Mouse (Mus musculus) spleen, postnatal 36 days (tissue): Measurements from ENCODE around the gene Rab30.
"Not testable (repeated sequence)": the region's sequence is repeated elsewhere in the genome, so short reads cannot be mapped to it uniquely, and the experiment has no call there.

Source experiments
- DNase-seq, 2 experiments: peaks; one replicate each; pipeline ENCODE4 v3.0.0; 2022; ENCODE audit warnings: low spot score in 2 of 2, mixed read lengths in 1 of 2

Gene Rab30

GRCm38 (mm10) chr7:92741152-92741860 lies at the start of gene Rab30:
TSS of gene Rab30 (plus strand) at chr7:92741603.
- DNase-seq: peak; percentile 96

GRCm38 (mm10) chr7:92696395-92696794 lies 45.0 kb upstream of the Rab30 start:
- no peak for DNase-seq

- no peak for DNase-seq
Observed at GRCm38 (mm10) chr7:92698770-92699169, 42.6 kb upstream of the Rab30 start.

GRCm38 (mm10) chr7:92703661-92704060 lies 37.7 kb upstream of the Rab30 start:
- DNase-seq: no peak

GRCm38 (mm10) chr7:92705534-92705933 lies 35.9 kb upstream of the Rab30 start:
- no peak for DNase-seq

- no peak for DNase-seq
Observed at GRCm38 (mm10) chr7:92706711-92707110, 34.7 kb upstream of the Rab30 start.

GRCm38 (mm10) chr7:92709573-92709972 lies 31.8 kb upstream of the Rab30 start:
- DNase-seq: no peak

GRCm38 (mm10) chr7:92711593-92711992 lies 29.8 kb upstream of the Rab30 start:
- no peak for DNase-seq

- DNase-seq: no peak
Observed at GRCm38 (mm10) chr7:92715055-92715454, 26.3 kb upstream of the Rab30 start.

- DNase-seq: no peak
Observed at GRCm38 (mm10) chr7:92720156-92720905, 21.1 kb upstream of the Rab30 start.

GRCm38 (mm10) chr7:92723750-92724149 lies 17.7 kb upstream of the Rab30 start:
- no peak for DNase-seq

GRCm38 (mm10) chr7:92724261-92724660 lies 17.1 kb upstream of the Rab30 start:
- no peak for DNase-seq

- not testable (repeated sequence) for DNase-seq
Observed at GRCm38 (mm10) chr7:92729583-92729982, 11.8 kb upstream of the Rab30 start.

GRCm38 (mm10) chr7:92730465-92730864 lies 10.9 kb upstream of the Rab30 start:
- no peak for DNase-seq

GRCm38 (mm10) chr7:92730959-92731358 lies 10.4 kb upstream of the Rab30 start:
- no peak for DNase-seq

GRCm38 (mm10) chr7:92732136-92732535 lies 9.3 kb upstream of the Rab30 start:
- DNase-seq: no peak

- DNase-seq: no peak
Observed at GRCm38 (mm10) chr7:92737560-92737959, 3.8 kb upstream of the Rab30 start.

- no peak for DNase-seq
Observed at GRCm38 (mm10) chr7:92739956-92740355, 1.4 kb upstream of the Rab30 start.

- no peak for DNase-seq
Observed at GRCm38 (mm10) chr7:92740411-92741115, 840 bp upstream of the Rab30 start.

- peak; percentile 7 to 16 for DNase-seq
Observed at GRCm38 (mm10) chr7:92741861-92742249, 452 bp downstream of the Rab30 start.

GRCm38 (mm10) chr7:92742341-92742741 lies 938 bp downstream of the Rab30 start:
- DNase-seq: no peak

- peak; percentile 18 to 41 for DNase-seq
Observed at GRCm38 (mm10) chr7:92742774-92743173, 1.4 kb downstream of the Rab30 start.

- no peak for DNase-seq
Observed at GRCm38 (mm10) chr7:92743325-92743724, 1.9 kb downstream of the Rab30 start.
